Mouse (Mus musculus): ENCODE measurements around the gene Nob1. TPM values are rescaled to one million over a fixed set of nuclear protein-coding genes. Genes with fewer than 3 reads are reported as not detected.

The Nob1 gene
- polyA plus RNA-seq, 1 experiment from 2014 or later: 78.3 TPM

- no peak overlapping the region for H3K27ac ChIP-seq
- H3K9me3 ChIP-seq (replicated peaks): no peaks in the 10 kb centered on the region
- 83% methylated on average over 8 of the region's 8 CpGs for WGBS
- H3K4me1 ChIP-seq: peaks cover 5% of the 10 kb centered on the region
- H3K9ac ChIP-seq: no peak overlapping the region
- H3K4me3 ChIP-seq: no peak overlapping the region
- ATAC-seq (ENCODE audit: low FRiP score): no peak
- no peak overlapping the region for H3K4me2 ChIP-seq (replicated peaks)
- no peaks in the 10 kb centered on the region for H3K36me3 ChIP-seq
- no peaks in the 10 kb centered on the region for H3K27me3 ChIP-seq
Measured at GRCm38 (mm10) chr8:107430821-107431220, 6.0 kb upstream of the Nob1 start.

GRCm38 (mm10) chr8:107425230-107425597 is 363 bp upstream of the Nob1 start:
- no peak overlapping the region for H3K4me3 ChIP-seq
- ATAC-seq (ENCODE audit: low FRiP score): no peak
- 50% methylated on average over 8 of the region's 8 CpGs for WGBS

GRCm38 (mm10) chr8:107424176-107424575 is 675 bp downstream of the Nob1 start:
- no peak overlapping the region for H3K27ac ChIP-seq
- H3K4me1 ChIP-seq: peaks cover 13% of the 10 kb centered on the region
- 31% methylated on average over 9 of the region's 9 CpGs for WGBS
- no peaks in the 10 kb centered on the region for H3K9me3 ChIP-seq (replicated peaks)
- no peaks in the 10 kb centered on the region for H3K27me3 ChIP-seq
- peak overlapping the region; percentile 89 for H3K4me3 ChIP-seq
- peak overlapping the region; percentile 82 for H3K4me2 ChIP-seq (replicated peaks)
- H3K36me3 ChIP-seq: peaks cover 31% of the 10 kb centered on the region
- peak overlapping the region; percentile 88 for H3K9ac ChIP-seq
- no peak for ATAC-seq (ENCODE audit: low FRiP score)

More at GRCm38 (mm10) chr8:107425230-107425597, 363 bp upstream of the Nob1 start:
- peaks cover 21% of the 10 kb centered on the region for H3K36me3 ChIP-seq
- H3K4me1 ChIP-seq: peaks cover 13% of the 10 kb centered on the region
- H3K4me2 ChIP-seq (replicated peaks): peak overlapping the region; percentile 82
- H3K27me3 ChIP-seq: no peaks in the 10 kb centered on the region
- no peaks in the 10 kb centered on the region for H3K9me3 ChIP-seq (replicated peaks)
- H3K9ac ChIP-seq: no peak overlapping the region
- no peak overlapping the region for H3K27ac ChIP-seq

- Histone ChIP-seq H3K4me3 (no peak overlapping the region), H3K27ac (no peak overlapping the region), H3K36me3 (peaks cover 94% of the 10 kb centered on the region), H3K4me2 (replicated peaks) (no peak overlapping the region), H3K9me3 (replicated peaks) (no peaks in the 10 kb centered on the region), H3K4me1 (no peaks in the 10 kb centered on the region), H3K27me3 (no peaks in the 10 kb centered on the region), H3K9ac (no peak overlapping the region)
- WGBS: 83% methylated on average over 12 of the region's 12 CpGs
- ATAC-seq (ENCODE audit: low FRiP score): no peak
Measured at GRCm38 (mm10) chr8:107417001-107417400, 7.8 kb downstream of the Nob1 start.

- Histone ChIP-seq H3K4me3 (no peak overlapping the region), H3K9ac (no peak overlapping the region), H3K9me3 (replicated peaks) (no peaks in the 10 kb centered on the region), H3K27me3 (no peaks in the 10 kb centered on the region), H3K36me3 (peaks cover 93% of the 10 kb centered on the region), H3K4me1 (no peaks in the 10 kb centered on the region), H3K4me2 (replicated peaks) (no peak overlapping the region), H3K27ac (no peak overlapping the region)
- 91% methylated on average over 10 of the region's 10 CpGs for WGBS
- ATAC-seq (ENCODE audit: low FRiP score): no peak
Measured at GRCm38 (mm10) chr8:107413881-107414280, 11.0 kb downstream of the Nob1 start.

- 91% methylated on average over 8 of the region's 8 CpGs for WGBS
Measured at GRCm38 (mm10) chr8:107412552-107412951, 12.3 kb downstream of the Nob1 start.

GRCm38 (mm10) chr8:107411391-107411790 is 13.5 kb downstream of the Nob1 start:
- peaks cover 76% of the 10 kb centered on the region for H3K36me3 ChIP-seq

More at GRCm38 (mm10) chr8:107412552-107412951, 12.3 kb downstream of the Nob1 start:
- no peak overlapping the region for H3K27ac ChIP-seq
- H3K4me1 ChIP-seq: no peaks in the 10 kb centered on the region
- peaks cover 86% of the 10 kb centered on the region for H3K36me3 ChIP-seq
- H3K4me3 ChIP-seq: no peak overlapping the region
- no peaks in the 10 kb centered on the region for H3K9me3 ChIP-seq (replicated peaks)
- no peak overlapping the region for H3K9ac ChIP-seq
- H3K4me2 ChIP-seq (replicated peaks): no peak overlapping the region
- H3K27me3 ChIP-seq: no peaks in the 10 kb centered on the region
- ATAC-seq (ENCODE audit: low FRiP score): no peak

GRCm38 (mm10) chr8:107405935-107406334 is 18.9 kb downstream of the Nob1 start:
- Histone ChIP-seq H3K4me1 (peaks cover 12% of the 10 kb centered on the region), H3K4me3 (no peak overlapping the region), H3K27me3 (no peaks in the 10 kb centered on the region), H3K9ac (no peak overlapping the region), H3K27ac (no peak overlapping the region), H3K9me3 (replicated peaks) (no peaks in the 10 kb centered on the region), H3K36me3 (peaks cover 23% of the 10 kb centered on the region), H3K4me2 (replicated peaks) (no peak overlapping the region)
- WGBS: 67% methylated on average over 3 of the region's 3 CpGs
- ATAC-seq (ENCODE audit: low FRiP score): no peak

More at GRCm38 (mm10) chr8:107411391-107411790, 13.5 kb downstream of the Nob1 start:
- H3K9ac ChIP-seq: no peak overlapping the region
- H3K4me2 ChIP-seq (replicated peaks): no peak overlapping the region
- no peak overlapping the region for H3K27ac ChIP-seq
- ATAC-seq (ENCODE audit: low FRiP score): no peak
- no peaks in the 10 kb centered on the region for H3K4me1 ChIP-seq
- 75% methylated on average over 4 of the region's 4 CpGs for WGBS
- H3K4me3 ChIP-seq: no peak overlapping the region
- H3K9me3 ChIP-seq (replicated peaks): no peaks in the 10 kb centered on the region
- no peaks in the 10 kb centered on the region for H3K27me3 ChIP-seq

- no peaks in the 10 kb centered on the region for H3K27me3 ChIP-seq
- no peak overlapping the region for H3K27ac ChIP-seq
- no peak overlapping the region for H3K9ac ChIP-seq
- ATAC-seq (ENCODE audit: low FRiP score): no peak
- H3K4me3 ChIP-seq: no peak overlapping the region
- 78% methylated on average over 4 of the region's 4 CpGs for WGBS
- H3K9me3 ChIP-seq (replicated peaks): no peaks in the 10 kb centered on the region
- H3K4me2 ChIP-seq (replicated peaks): no peak overlapping the region
- H3K36me3 ChIP-seq: peaks cover 6% of the 10 kb centered on the region; the same call in 1 of the 2 replicates
- H3K4me1 ChIP-seq: peaks cover 16% of the 10 kb centered on the region
Measured at GRCm38 (mm10) chr8:107404057-107404456, 20.8 kb downstream of the Nob1 start.

GRCm38 (mm10) chr8:107403038-107403781 is 21.6 kb downstream of the Nob1 start, which contains the start of gene Nqo1:
Nqo1 (minus strand) TSS chr8:107403206.
- WGBS: 13% methylated on average over 22 of the region's 22 CpGs
- peaks cover 16% of the 10 kb centered on the region for H3K4me1 ChIP-seq
- ATAC-seq (ENCODE audit: low FRiP score): peak; percentile 96
- H3K9me3 ChIP-seq (replicated peaks): no peaks in the 10 kb centered on the region
- no peaks in the 10 kb centered on the region for H3K27me3 ChIP-seq
- peak within 1 kb of the TSS; percentile 10; the same call in 1 of the 2 replicates for H3K9ac ChIP-seq
- H3K27ac ChIP-seq: no peak within 1 kb of the TSS
- peak within 1 kb of the TSS; percentile 52 for H3K4me2 ChIP-seq (replicated peaks)
- peak within 1 kb of the TSS; percentile 22 for H3K4me3 ChIP-seq
- peaks cover 4% of the 10 kb centered on the region; the same call in 1 of the 2 replicates for H3K36me3 ChIP-seq

- H3K27ac ChIP-seq: no peak overlapping the region
- H3K9me3 ChIP-seq (replicated peaks): no peaks in the 10 kb centered on the region
- H3K36me3 ChIP-seq: no peaks in the 10 kb centered on the region
- no peak overlapping the region for H3K4me2 ChIP-seq (replicated peaks)
- WGBS: 90% methylated on average over 5 of the region's 5 CpGs
- peaks cover 16% of the 10 kb centered on the region for H3K4me1 ChIP-seq
- H3K27me3 ChIP-seq: no peaks in the 10 kb centered on the region
- H3K4me3 ChIP-seq: no peak overlapping the region
- H3K9ac ChIP-seq: no peak overlapping the region
- ATAC-seq (ENCODE audit: low FRiP score): no peak
Measured at GRCm38 (mm10) chr8:107401866-107402265, 23.0 kb downstream of the Nob1 start.

GRCm38 (mm10) chr8:107399495-107399894 is 25.4 kb downstream of the Nob1 start:
- H3K9me3 ChIP-seq (replicated peaks): no peaks in the 10 kb centered on the region
- 42% methylated on average over 9 of the region's 9 CpGs for WGBS
- no peak for ATAC-seq (ENCODE audit: low FRiP score)
- H3K27ac ChIP-seq: 0 out of 2 replicates have a peak overlapping the region, but pooled peaks have one; percentile 17
- no peak overlapping the region for H3K9ac ChIP-seq
- H3K36me3 ChIP-seq: no peaks in the 10 kb centered on the region
- H3K4me3 ChIP-seq: no peak overlapping the region
- no peaks in the 10 kb centered on the region for H3K27me3 ChIP-seq
- peaks cover 16% of the 10 kb centered on the region for H3K4me1 ChIP-seq
- H3K4me2 ChIP-seq (replicated peaks): no peak overlapping the region

- Histone ChIP-seq H3K4me2 (replicated peaks) (no peak overlapping the region), H3K9me3 (replicated peaks) (no peaks in the 10 kb centered on the region), H3K27me3 (no peaks in the 10 kb centered on the region), H3K4me1 (peaks cover 6% of the 10 kb centered on the region; the same call in 1 of the 2 replicates), H3K4me3 (no peak overlapping the region), H3K36me3 (no peaks in the 10 kb centered on the region), H3K9ac (no peak overlapping the region), H3K27ac (no peak overlapping the region)
- no peak for ATAC-seq (ENCODE audit: low FRiP score)
- WGBS: 59% methylated on average over 12 of the region's 12 CpGs
Measured at GRCm38 (mm10) chr8:107397665-107398064, 27.2 kb downstream of the Nob1 start.

Data from hindbrain, embryonic 12.5 days (tissue).